ENCODE assay signal across 10 mouse cellular contexts in the genomic region with DNA sequence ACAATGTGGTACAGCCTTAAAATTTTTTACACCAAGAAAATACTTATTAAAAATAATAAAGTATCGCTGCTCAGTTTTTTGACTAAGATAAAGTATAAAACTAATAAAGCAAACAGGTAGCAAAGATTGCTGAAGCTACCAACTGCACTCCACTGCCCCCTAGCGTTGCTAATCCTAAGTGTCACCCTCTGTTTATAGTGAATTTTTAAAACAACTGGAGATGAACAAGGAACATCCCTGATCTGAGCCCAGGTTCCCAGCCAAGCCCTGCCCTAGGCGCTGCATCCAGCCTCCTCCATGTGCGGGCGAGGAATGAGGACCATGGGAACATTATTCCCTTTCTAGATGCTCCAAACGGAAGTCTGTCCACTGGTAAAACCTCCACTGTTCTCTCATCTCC. TPM values are rescaled to one million over a fixed set of nuclear protein-coding genes. Genes with fewer than 3 reads are reported as not detected.
DNase-seq lines count a peak whose midpoint lies in the region; ATAC-seq and TF ChIP-seq lines count a peak whose summit lies in the region.
"Had no signal": no experiment of that assay in that cellular context is flagged by ENCODE, and none has a peak within 500 bp of the region (broad histone marks: within the 10 kb centered on the region; RNA-seq: fewer than 3 reads in every experiment).

No protein-coding gene starts in this region.

- TF ChIP-seq CTCF in hindbrain, postnatal 0 days (IDR thresholded peaks at IDR 0.05; ENCODE audit: low read depth): peak; percentile 80
- TF ChIP-seq CTCF in lung, postnatal 0 days (IDR thresholded peaks at IDR 0.05): peak; percentile 79

- no peaks in the 10 kb centered on the region for H3K4me1 ChIP-seq in forebrain, embryonic 14.5 days (ENCODE audit: control insufficient read depth, insufficient read depth, low read length)
- H3K4me1 ChIP-seq in forebrain, embryonic 10.5 days: no peaks in the 10 kb centered on the region
- no peaks in the 10 kb centered on the region for H3K4me1 ChIP-seq in hindbrain, postnatal 0 days (ENCODE audit: insufficient read depth, low read length)
- no peaks in the 10 kb centered on the region; the same call in 1 of the 2 replicates for H3K4me1 ChIP-seq in lung, postnatal 0 days (ENCODE audit: insufficient read depth, low read depth, low read length)
- H3K4me1 ChIP-seq: hindbrain, embryonic 15.5 days; neural tube, embryonic 12.5 days had no signal

- DNase-seq in forebrain, embryonic 14.5 days (ENCODE audit: low spot score): peak; percentile 71
- DNase-seq in forebrain, embryonic 10.5 days (ENCODE audit: extremely low spot score, low spot score): no peak
- DNase-seq in ovary, postnatal 10 days (ENCODE audit: low spot score): peak; percentile 13
- DNase-seq in ovary, adult 18-20 months (ENCODE audit: low spot score): no peak
- DNase-seq in c-Kit-positive CD71-positive TER-119-negative erythroid progenitor cells, embryonic 14.5 days (ENCODE audit: low read depth): peak; percentile 37
- DNase-seq in hindbrain, postnatal 0 days (ENCODE audit: low spot score): peak; percentile 74
- peak; percentile 56 for DNase-seq in lung, postnatal 0 days (ENCODE audit: low spot score)
- peak; percentile 47 to 75 for DNase-seq in spleen, postnatal 10 days (ENCODE audit: low spot score in 2 of 2)

- H3K9me3 ChIP-seq in forebrain, embryonic 14.5 days (replicated peaks; ENCODE audit: control insufficient read depth, low read length): no peaks in the 10 kb centered on the region
- H3K9me3 ChIP-seq in forebrain, embryonic 10.5 days: no peaks in the 10 kb centered on the region
- H3K9me3 ChIP-seq in hindbrain, postnatal 0 days (ENCODE audit: low read length): no peaks in the 10 kb centered on the region
- H3K9me3 ChIP-seq in lung, postnatal 0 days (ENCODE audit: low read length): no peaks in the 10 kb centered on the region
- H3K9me3 ChIP-seq: hindbrain, embryonic 15.5 days; neural tube, embryonic 12.5 days had no signal

- no peak overlapping the region for H3K27ac ChIP-seq in forebrain, embryonic 14.5 days (ENCODE audit: low read depth, low read length)
- no peak overlapping the region for H3K27ac ChIP-seq in forebrain, embryonic 10.5 days
- H3K27ac ChIP-seq in hindbrain, postnatal 0 days: no peak overlapping the region
- H3K27ac ChIP-seq in lung, postnatal 0 days (ENCODE audit: low read length): no peak overlapping the region
- H3K27ac ChIP-seq: hindbrain, embryonic 15.5 days; neural tube, embryonic 12.5 days had no signal

- no peak overlapping the region for H3K4me2 ChIP-seq in forebrain, embryonic 14.5 days (ENCODE audit: low read length)
- no peak overlapping the region for H3K4me2 ChIP-seq in hindbrain, postnatal 0 days (ENCODE audit: low read depth, low read length)
- no peak overlapping the region for H3K4me2 ChIP-seq in lung, postnatal 0 days (replicated peaks; ENCODE audit: low read depth, low read length)
- H3K4me2 ChIP-seq: hindbrain, embryonic 15.5 days; neural tube, embryonic 12.5 days had no signal

- H3K36me3 ChIP-seq in forebrain, embryonic 14.5 days (ENCODE audit: control insufficient read depth, insufficient read depth, low read length): peaks cover 56% of the 10 kb centered on the region
- H3K36me3 ChIP-seq in forebrain, embryonic 10.5 days (replicated peaks): peaks cover 86% of the 10 kb centered on the region
- H3K36me3 ChIP-seq in hindbrain, postnatal 0 days (ENCODE audit: insufficient read depth, low read length): peaks cover 27% of the 10 kb centered on the region
- H3K36me3 ChIP-seq in lung, postnatal 0 days (ENCODE audit: insufficient read depth, low read length): peaks cover 31% of the 10 kb centered on the region; the same call in 1 of the 2 replicates

- WGBS in forebrain, embryonic 14.5 days: 58% methylated on average over 6 of the region's 6 CpGs
- 67% methylated on average over 6 of the region's 6 CpGs for WGBS in forebrain, embryonic 10.5 days
- 58% methylated on average over 6 of the region's 6 CpGs for WGBS in hindbrain, postnatal 0 days
- 66% methylated on average over 6 of the region's 6 CpGs for WGBS in lung, postnatal 0 days

- H3K27me3 ChIP-seq in forebrain, embryonic 14.5 days (replicated peaks; ENCODE audit: control insufficient read depth, insufficient read depth, low read length): no peaks in the 10 kb centered on the region
- H3K27me3 ChIP-seq in forebrain, embryonic 10.5 days (ENCODE audit: poor library complexity, severe bottlenecking): no peaks in the 10 kb centered on the region
- H3K27me3 ChIP-seq in hindbrain, postnatal 0 days (ENCODE audit: insufficient read depth, low read length): no peaks in the 10 kb centered on the region
- H3K27me3 ChIP-seq in lung, postnatal 0 days (replicated peaks; ENCODE audit: insufficient read depth, low read length): no peaks in the 10 kb centered on the region
- H3K27me3 ChIP-seq: hindbrain, embryonic 15.5 days; neural tube, embryonic 12.5 days had no signal

- no peak for ATAC-seq in forebrain, embryonic 14.5 days
- no peak for ATAC-seq in hindbrain, postnatal 0 days
- no peak for ATAC-seq in lung, postnatal 0 days

- no peak overlapping the region for H3K4me3 ChIP-seq in forebrain, embryonic 14.5 days (ENCODE audit: low read depth, low read length)
- no peak overlapping the region for H3K4me3 ChIP-seq in forebrain, embryonic 10.5 days
- H3K4me3 ChIP-seq in hindbrain, postnatal 0 days (ENCODE audit: low read length): no peak overlapping the region
- H3K4me3 ChIP-seq in lung, postnatal 0 days (ENCODE audit: low read depth, low read length): no peak overlapping the region
- H3K4me3 ChIP-seq: hindbrain, embryonic 15.5 days; neural tube, embryonic 12.5 days had no signal

- H3K9ac ChIP-seq in forebrain, embryonic 14.5 days (ENCODE audit: low read length): no peak overlapping the region
- H3K9ac ChIP-seq in hindbrain, postnatal 0 days (replicated peaks; ENCODE audit: low read length): no peak overlapping the region
- no peak overlapping the region for H3K9ac ChIP-seq in lung, postnatal 0 days (replicated peaks; ENCODE audit: low read depth)
- H3K9ac ChIP-seq: hindbrain, embryonic 15.5 days; neural tube, embryonic 12.5 days had no signal

- no peak for TF ChIP-seq EP300 in lung, postnatal 0 days (IDR thresholded peaks at IDR 0.05)

RNA-seq across cellular contexts. Expression of a gene that starts 19.2 kb away (rescaled TPM):
- 81.5 and 88.2 TPM in 2 replicates for polyA plus RNA-seq in forebrain, embryonic 14.5 days (2014; fragmentation: Nextera tagmentation; extraction: Ambion mirVana)
- polyA plus RNA-seq in forebrain, embryonic 10.5 days (2016; fragmentation: Nextera tagmentation; extraction: Ambion mirVana): 92.8 and 104 TPM in 2 replicates
- 99.0 and 108 TPM in 2 replicates for total RNA-seq in hindbrain, postnatal 0 days (2014; rRNA removed)
- polyA plus RNA-seq in hindbrain, postnatal 0 days (2015; fragmentation: Nextera tagmentation; extraction: Ambion mirVana): 67.4 and 68.1 TPM in 2 replicates
- polyA plus RNA-seq in lung, postnatal 0 days (2015; fragmentation: Nextera tagmentation; extraction: Ambion mirVana): 93.7 and 109 TPM in 2 replicates

RNA-seq across cellular contexts. Expression of a gene that starts 37.9 kb away (rescaled TPM):
- 0.89 and 0.97 TPM in 2 replicates for polyA plus RNA-seq in forebrain, embryonic 14.5 days (2014; fragmentation: Nextera tagmentation; extraction: Ambion mirVana)
- 1.1 and 1.2 TPM in 2 replicates for polyA plus RNA-seq in forebrain, embryonic 10.5 days (2016; fragmentation: Nextera tagmentation; extraction: Ambion mirVana)
- total RNA-seq in hindbrain, postnatal 0 days (2014; rRNA removed): 1.2 and 2.8 TPM in 2 replicates
- polyA plus RNA-seq in hindbrain, postnatal 0 days (2015; fragmentation: Nextera tagmentation; extraction: Ambion mirVana): 0.60 and 0.72 TPM in 2 replicates
- polyA plus RNA-seq in lung, postnatal 0 days (2015; fragmentation: Nextera tagmentation; extraction: Ambion mirVana): not detected in 2 replicates

Comparison
In these comparisons a context has a peak if more than half of its experiments do, and no peak if none do; other contexts are left out.
1. DNase-seq: peak in forebrain, embryonic 14.5 days (single experiment), ovary, postnatal 10 days (single experiment), c-Kit-positive CD71-positive TER-119-negative erythroid progenitor cells, embryonic 14.5 days (single experiment), hindbrain, postnatal 0 days (single experiment), lung, postnatal 0 days (single experiment) and spleen, postnatal 10 days (2 of 2); none in forebrain, embryonic 10.5 days (single experiment) and ovary, adult 18-20 months (single experiment).